Mouse (Mus musculus): ENCODE results near the gene Exoc4. TPM values are rescaled to one million over a fixed set of nuclear protein-coding genes. Genes with fewer than 3 reads are reported as not detected.
A peak's percentile ranks its signal among the peaks of the same experiment; 100 is the strongest.

Gene Exoc4
- polyA plus RNA-seq, 1 experiment from 2014 or later: 18.1 TPM

DNA sequence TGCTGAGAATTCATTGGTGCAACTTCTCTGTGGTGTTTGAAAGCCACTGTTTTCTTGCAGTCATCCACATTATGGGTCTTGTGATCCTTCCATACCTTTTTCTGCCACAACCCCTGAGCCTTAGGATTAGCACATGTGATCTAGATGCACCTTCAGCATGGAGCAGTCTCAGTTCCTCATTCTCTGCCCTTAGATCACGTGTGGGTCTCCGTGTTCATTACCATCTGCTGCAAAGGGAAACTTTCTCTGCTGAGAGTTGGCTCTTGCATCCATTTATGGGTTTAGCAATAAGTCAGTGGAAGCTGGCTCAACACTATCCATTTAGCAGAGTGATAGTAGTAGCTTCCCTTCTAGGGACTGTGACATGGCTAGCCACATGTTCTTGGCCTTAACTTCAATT, 152.3 kb downstream of the Exoc4 start:
- Histone ChIP-seq H3K4me2 (ENCODE audit: low read length) (no peak overlapping the region), H3K27me3 (ENCODE audit: insufficient read depth, low read length) (no peaks in the 10 kb centered on the region), H3K4me3 (replicated peaks; ENCODE audit: low read depth, low read length) (no peak overlapping the region), H3K4me1 (replicated peaks; ENCODE audit: insufficient read depth, low read length) (no peaks in the 10 kb centered on the region), H3K9ac (ENCODE audit: low read depth, low read length) (no peak overlapping the region), H3K9me3 (replicated peaks; ENCODE audit: low read length) (no peaks in the 10 kb centered on the region), H3K36me3 (ENCODE audit: insufficient read depth, low read length) (no peaks in the 10 kb centered on the region), H3K27ac (no peak overlapping the region)
- DNase-seq (ENCODE audit: low spot score) (no peak), ATAC-seq (replicated peaks; ENCODE audit: low FRiP score, low read depth) (no peak)
- WGBS: 94% methylated on average over 2 of the region's 2 CpGs
- TF ChIP-seq CTCF (IDR thresholded peaks at IDR 0.05; ENCODE audit: low read depth): no peak

DNA sequence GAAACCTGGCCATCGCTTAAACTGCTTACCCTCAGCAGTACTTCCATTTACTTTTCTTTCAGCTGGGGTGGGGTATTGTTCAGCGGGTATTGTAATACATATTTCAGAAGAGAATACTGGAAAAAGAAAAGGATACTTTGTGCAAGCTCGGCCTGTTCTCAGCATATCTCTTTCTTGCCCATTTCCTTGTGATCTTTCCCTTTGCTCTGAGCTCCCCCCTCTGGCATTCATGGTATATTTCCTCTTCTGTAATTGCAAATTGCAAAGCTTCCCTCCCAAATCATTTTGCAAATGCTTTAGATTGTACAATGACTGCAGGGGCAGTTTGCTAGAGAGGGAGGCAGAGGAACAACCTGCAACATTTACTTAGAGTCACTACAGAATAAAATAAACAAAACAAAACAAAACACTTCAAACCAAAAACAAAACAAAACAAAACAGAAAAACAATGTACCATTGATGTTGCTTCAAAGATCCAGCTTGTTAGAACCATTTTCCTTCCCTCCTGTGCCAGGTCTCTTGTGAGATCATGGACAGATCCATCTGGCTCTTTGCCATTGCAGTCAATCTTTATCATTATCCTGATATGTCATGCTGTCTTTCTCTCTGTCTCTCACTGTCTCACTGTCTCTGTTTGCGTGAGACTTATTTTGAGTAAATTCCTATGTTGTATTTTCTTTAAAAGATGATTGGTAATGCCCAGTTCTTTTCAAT, 156.8 kb downstream of the Exoc4 start:
- no peak for ATAC-seq (replicated peaks; ENCODE audit: low FRiP score, low read depth)
- Histone ChIP-seq H3K27ac (no peak overlapping the region), H3K9ac (ENCODE audit: low read depth, low read length) (no peak overlapping the region), H3K4me3 (replicated peaks; ENCODE audit: low read depth, low read length) (no peak overlapping the region), H3K4me1 (replicated peaks; ENCODE audit: insufficient read depth, low read length) (no peaks in the 10 kb centered on the region), H3K27me3 (ENCODE audit: insufficient read depth, low read length) (no peaks in the 10 kb centered on the region), H3K9me3 (replicated peaks; ENCODE audit: low read length) (no peaks in the 10 kb centered on the region), H3K4me2 (ENCODE audit: low read length) (no peak overlapping the region), H3K36me3 (ENCODE audit: insufficient read depth, low read length) (no peaks in the 10 kb centered on the region)
- 70% methylated on average over 4 of the region's 4 CpGs for WGBS
- peak; percentile 66 for TF ChIP-seq CTCF (IDR thresholded peaks at IDR 0.05; ENCODE audit: low read depth)
- peak; percentile 58 for DNase-seq (ENCODE audit: low spot score)

DNA sequence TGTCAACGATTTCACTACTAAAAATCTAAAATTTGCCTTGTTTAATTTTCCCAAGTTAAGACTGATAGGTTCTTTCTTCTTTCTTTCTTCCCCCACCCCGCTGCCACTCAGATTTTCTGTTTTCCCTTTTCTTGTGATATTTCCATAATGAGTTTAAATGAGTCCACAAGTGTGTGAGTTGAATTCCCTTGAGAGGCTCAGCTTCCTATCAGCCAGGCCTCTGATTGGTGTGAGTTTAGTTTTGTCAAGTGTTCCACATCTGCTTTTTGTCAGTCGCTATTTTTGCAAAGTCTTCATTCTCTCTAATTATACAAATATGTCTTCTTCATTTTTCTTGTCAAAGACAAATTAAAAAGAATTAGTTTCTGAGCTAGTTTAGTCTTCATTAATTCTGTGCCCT, 160.7 kb downstream of the Exoc4 start:
- Histone ChIP-seq H3K9me3 (replicated peaks; ENCODE audit: low read length) (no peaks in the 10 kb centered on the region), H3K4me2 (ENCODE audit: low read length) (no peak overlapping the region), H3K4me3 (replicated peaks; ENCODE audit: low read depth, low read length) (no peak overlapping the region), H3K9ac (ENCODE audit: low read depth, low read length) (no peak overlapping the region), H3K4me1 (replicated peaks; ENCODE audit: insufficient read depth, low read length) (no peaks in the 10 kb centered on the region), H3K27me3 (ENCODE audit: insufficient read depth, low read length) (no peaks in the 10 kb centered on the region), H3K36me3 (ENCODE audit: insufficient read depth, low read length) (no peaks in the 10 kb centered on the region), H3K27ac (no peak overlapping the region)
- ATAC-seq (replicated peaks; ENCODE audit: low FRiP score, low read depth) (no peak), DNase-seq (ENCODE audit: low spot score) (no peak)
- WGBS: 87% methylated on average over 3 of the region's 3 CpGs
- TF ChIP-seq CTCF (IDR thresholded peaks at IDR 0.05; ENCODE audit: low read depth): no peak

DNA sequence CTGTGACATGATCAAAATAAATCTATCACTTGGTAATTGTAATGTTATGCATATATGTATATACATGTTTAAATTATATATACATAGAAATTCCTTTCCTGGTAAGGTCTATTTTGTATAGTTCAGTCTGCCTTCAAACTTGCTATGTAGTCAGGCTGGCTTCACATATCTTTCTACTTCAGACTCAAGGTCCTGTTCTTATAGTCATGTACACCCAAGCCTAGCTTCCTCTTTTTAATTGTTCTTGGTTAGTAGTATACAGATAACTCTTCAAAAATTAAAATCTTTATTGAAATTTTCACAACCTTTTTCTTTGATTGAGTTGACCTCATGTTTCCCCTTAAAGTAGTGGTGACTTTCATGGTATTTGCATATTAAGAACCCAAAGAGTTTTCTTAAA, 176.1 kb downstream of the Exoc4 start:
- H3K9ac ChIP-seq (ENCODE audit: low read depth, low read length): no peak overlapping the region
- no peak overlapping the region for H3K27ac ChIP-seq
- no peak overlapping the region for H3K4me3 ChIP-seq (replicated peaks; ENCODE audit: low read depth, low read length)
- H3K36me3 ChIP-seq (ENCODE audit: insufficient read depth, low read length): no peaks in the 10 kb centered on the region
- no peak for DNase-seq (ENCODE audit: low spot score)
- no peaks in the 10 kb centered on the region for H3K4me1 ChIP-seq (replicated peaks; ENCODE audit: insufficient read depth, low read length)
- no peaks in the 10 kb centered on the region for H3K27me3 ChIP-seq (ENCODE audit: insufficient read depth, low read length)
- no peak for ATAC-seq (replicated peaks; ENCODE audit: low FRiP score, low read depth)
- no peak overlapping the region for H3K4me2 ChIP-seq (ENCODE audit: low read length)
- TF ChIP-seq CTCF (IDR thresholded peaks at IDR 0.05; ENCODE audit: low read depth): no peak
- no peaks in the 10 kb centered on the region for H3K9me3 ChIP-seq (replicated peaks; ENCODE audit: low read length)

DNA sequence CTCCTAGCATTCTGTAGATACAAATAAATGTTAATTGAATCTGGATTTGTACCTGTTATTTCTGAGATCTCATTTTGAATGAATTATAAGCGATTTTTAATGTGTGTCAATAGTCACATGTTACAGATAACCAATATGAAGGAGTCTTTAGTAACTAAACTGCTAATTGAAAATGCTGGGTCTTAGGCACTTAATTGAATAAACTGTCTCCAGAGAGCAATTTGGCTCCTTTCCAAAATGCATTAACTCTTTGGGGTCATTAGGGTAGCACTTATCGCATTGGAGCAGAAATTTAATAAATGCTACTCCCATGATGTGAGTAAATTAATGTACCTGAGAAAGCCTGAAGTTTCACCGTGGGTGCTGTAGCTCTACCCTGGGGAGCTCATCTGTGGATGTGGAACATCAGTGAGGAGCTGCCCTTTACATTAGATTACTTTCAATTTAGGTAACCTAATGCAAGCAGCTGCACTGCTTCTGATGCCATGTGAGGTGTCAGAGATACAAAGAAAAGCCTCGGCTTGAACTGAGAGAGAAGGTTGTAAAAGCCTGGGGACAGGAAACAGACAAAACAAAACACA, 182.4 kb downstream of the Exoc4 start:
- no peaks in the 10 kb centered on the region for H3K36me3 ChIP-seq (ENCODE audit: insufficient read depth, low read length)
- no peak overlapping the region for H3K4me3 ChIP-seq (replicated peaks; ENCODE audit: low read depth, low read length)
- no peak for ATAC-seq (replicated peaks; ENCODE audit: low FRiP score, low read depth)
- no peaks in the 10 kb centered on the region for H3K9me3 ChIP-seq (replicated peaks; ENCODE audit: low read length)
- WGBS: 36% methylated on average over 4 of the region's 4 CpGs
- no peak overlapping the region for H3K9ac ChIP-seq (ENCODE audit: low read depth, low read length)
- DNase-seq (ENCODE audit: low spot score): no peak
- TF ChIP-seq CTCF (IDR thresholded peaks at IDR 0.05; ENCODE audit: low read depth): no peak
- H3K27ac ChIP-seq: no peak overlapping the region
- H3K4me1 ChIP-seq (replicated peaks; ENCODE audit: insufficient read depth, low read length): no peaks in the 10 kb centered on the region
- H3K27me3 ChIP-seq (ENCODE audit: insufficient read depth, low read length): no peaks in the 10 kb centered on the region
- H3K4me2 ChIP-seq (ENCODE audit: low read length): no peak overlapping the region

DNA sequence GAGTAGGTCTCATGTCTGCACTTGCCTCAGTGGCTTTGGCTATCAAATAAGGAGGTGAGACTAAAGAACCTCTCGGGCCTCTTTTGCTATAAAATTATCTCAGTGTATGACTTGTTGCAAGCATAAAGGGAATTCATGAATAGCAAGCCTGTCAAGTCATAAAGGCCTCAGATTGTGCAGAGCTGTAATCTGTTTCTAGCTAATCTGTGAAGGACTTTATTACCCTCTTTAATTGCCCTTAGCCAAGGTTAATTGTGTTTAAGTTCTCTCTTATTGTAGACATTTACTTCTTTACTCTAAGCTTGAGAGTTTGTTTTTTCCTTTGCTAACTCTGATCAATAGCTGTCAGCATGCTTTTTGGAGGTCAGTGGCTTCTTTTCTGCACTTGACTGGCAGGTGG, 191.6 kb downstream of the Exoc4 start:
- DNase-seq (ENCODE audit: low spot score) (no peak), ATAC-seq (replicated peaks; ENCODE audit: low FRiP score, low read depth) (no peak)
- Histone ChIP-seq H3K9me3 (replicated peaks; ENCODE audit: low read length) (no peaks in the 10 kb centered on the region), H3K27me3 (ENCODE audit: insufficient read depth, low read length) (no peaks in the 10 kb centered on the region), H3K36me3 (ENCODE audit: insufficient read depth, low read length) (no peaks in the 10 kb centered on the region), H3K4me1 (replicated peaks; ENCODE audit: insufficient read depth, low read length) (no peaks in the 10 kb centered on the region), H3K4me3 (replicated peaks; ENCODE audit: low read depth, low read length) (no peak overlapping the region), H3K4me2 (ENCODE audit: low read length) (no peak overlapping the region), H3K9ac (ENCODE audit: low read depth, low read length) (no peak overlapping the region), H3K27ac (no peak overlapping the region)
- WGBS: 42% methylated on average over 1 of the region's 1 CpGs
- TF ChIP-seq CTCF (IDR thresholded peaks at IDR 0.05; ENCODE audit: low read depth): no peak

Data from kidney, postnatal 0 days (tissue).